Mouse (Mus musculus) embryonic facial prominence, embryonic 11.5 days (tissue): ENCODE results near the gene E030018B13Rik. TPM values are rescaled to one million over a fixed set of nuclear protein-coding genes. Genes with fewer than 3 reads are reported as not detected.

Source experiments
- ATAC-seq: fragments of 200-750 bp; cut with Nextera tagmentation; replicated peaks from 2 replicates; pipeline ENCODE4 v1.8.0; 2017; ENCODE audit warnings: low read depth; ENCODE audit not compliant: insufficient number of reproducible peaks, low FRiP score, low TSS enrichment
- DNase-seq: peaks from one replicate; pipeline ENCODE4 v3.0.0-alpha.2; 2015; ENCODE audit warnings: low spot score
- H3K27ac ChIP-seq: fragments of 300-500 bp; sonication (generic); replicated peaks from 2 replicates; pipeline ENCODE4 v1.5.1; 2014; ENCODE audit warnings: mild to moderate bottlenecking, low read depth, low read length, control low read depth
- H3K27me3 ChIP-seq: fragments of 300-500 bp; sonication (generic); 2 replicates; pipeline ENCODE4 v1.6.1; 2014; ENCODE audit warnings: mild to moderate bottlenecking, low read length, moderate library complexity, mixed read lengths; ENCODE audit not compliant: control insufficient read depth, insufficient read depth
- H3K36me3 ChIP-seq: fragments of 300-500 bp; sonication (generic); replicated peaks from 2 replicates; pipeline ENCODE4 v1.6.1; 2014; ENCODE audit warnings: low read depth, mild to moderate bottlenecking, low read length, moderate library complexity, mixed read lengths; ENCODE audit not compliant: control insufficient read depth, insufficient read depth
- H3K4me1 ChIP-seq: fragments of 300-500 bp; sonication (generic); 2 replicates; pipeline ENCODE4 v1.6.1; 2014; ENCODE audit warnings: low read length, mixed read lengths; ENCODE audit not compliant: control insufficient read depth, insufficient read depth
- H3K4me2 ChIP-seq: fragments of 300-500 bp; sonication (generic); 2 replicates; pipeline ENCODE4 v1.6.1; 2014; ENCODE audit warnings: low read depth, mild to moderate bottlenecking, control low read depth, low read length, moderate library complexity
- H3K4me3 ChIP-seq: fragments of 300-500 bp; sonication (generic); 2 replicates; pipeline ENCODE4 v1.5.1; 2014; ENCODE audit warnings: low read depth, low read length, control low read depth
- H3K9ac ChIP-seq: fragments of 300-500 bp; sonication (generic); replicated peaks from 2 replicates; pipeline ENCODE4 v1.6.1; 2014; ENCODE audit warnings: mild to moderate bottlenecking, control low read depth, low read length
- H3K9me3 ChIP-seq: fragments of 300-500 bp; sonication (generic); replicated peaks from 2 replicates; pipeline ENCODE4 v1.6.1; 2016; ENCODE audit warnings: mild to moderate bottlenecking, low read length, inconsistent platforms, mixed read lengths; ENCODE audit not compliant: control insufficient read depth
- whole genome bisulfite sequencing: fragments of 180-500 bp; shearing (Covaris S2); extraction: QIAGEN DNeasy Blood & Tissue Kit; methylation state at CpG from one replicate; pipeline ENCODE4 v1.1.7; 2014; 5-methylcytosine and 5-hydroxymethylcytosine counted together
- polyA plus RNA-seq: library from polyadenylated mRNA; unstranded; fragments of >200 nt; fragmentation: Nextera tagmentation; extraction: Ambion mirVana; gene quantifications from 2 replicates; pipeline ENCODE4 v1.2.1, GENCODE M21; 2014

E030018B13Rik gene
- polyA plus RNA-seq, 1 experiment from 2014 or later: not detected

GRCm38 (mm10) chr7:63893729-63894128 is 22.9 kb upstream of the E030018B13Rik start:
- H3K9me3 ChIP-seq: no peaks in the 10 kb centered on the region
- no peak overlapping the region for H3K27ac ChIP-seq
- H3K4me2 ChIP-seq: no peak overlapping the region
- DNase-seq: no peak
- no peaks in the 10 kb centered on the region for H3K36me3 ChIP-seq
- H3K4me1 ChIP-seq: no peaks in the 10 kb centered on the region
- 67% methylated on average over 4 of the region's 4 CpGs for WGBS
- ATAC-seq: no peak
- no peak overlapping the region for H3K4me3 ChIP-seq
- no peak overlapping the region for H3K9ac ChIP-seq
- H3K27me3 ChIP-seq: no peaks in the 10 kb centered on the region

GRCm38 (mm10) chr7:63894662-63895061 is 22.0 kb upstream of the E030018B13Rik start:
- H3K4me2 ChIP-seq: no peak overlapping the region
- no peak overlapping the region for H3K9ac ChIP-seq
- no peaks in the 10 kb centered on the region for H3K4me1 ChIP-seq
- no peak for DNase-seq
- H3K36me3 ChIP-seq: no peaks in the 10 kb centered on the region
- H3K27me3 ChIP-seq: no peaks in the 10 kb centered on the region
- no peak overlapping the region for H3K27ac ChIP-seq
- ATAC-seq: no peak
- WGBS: 76% methylated on average over 4 of the region's 4 CpGs
- no peaks in the 10 kb centered on the region for H3K9me3 ChIP-seq
- no peak overlapping the region for H3K4me3 ChIP-seq

- Histone ChIP-seq H3K9me3 (no peaks in the 10 kb centered on the region), H3K4me3 (no peak overlapping the region), H3K27ac (no peak overlapping the region), H3K4me1 (no peaks in the 10 kb centered on the region), H3K27me3 (no peaks in the 10 kb centered on the region), H3K9ac (no peak overlapping the region), H3K4me2 (no peak overlapping the region), H3K36me3 (no peaks in the 10 kb centered on the region)
- ATAC-seq: no peak
- 88% methylated on average over 3 of the region's 3 CpGs for WGBS
- DNase-seq: no peak
These were observed 21.4 kb upstream of the E030018B13Rik start for GRCm38 (mm10) chr7:63895223-63895622.

GRCm38 (mm10) chr7:63896276-63896967 is 20.2 kb upstream of the E030018B13Rik start:
- Histone ChIP-seq H3K9me3 (no peaks in the 10 kb centered on the region), H3K36me3 (no peaks in the 10 kb centered on the region), H3K4me2 (peak overlapping the region; percentile 67), H3K4me3 (peak overlapping the region; percentile 17; the same call in 1 of the 2 replicates), H3K27ac (no peak overlapping the region), H3K9ac (peak overlapping the region; percentile 48), H3K27me3 (no peaks in the 10 kb centered on the region), H3K4me1 (no peaks in the 10 kb centered on the region)
- peak; percentile 40 for ATAC-seq
- DNase-seq: no peak
- 18% methylated on average over 16 of the region's 17 CpGs for WGBS

- Histone ChIP-seq H3K27ac (no peak overlapping the region), H3K27me3 (no peaks in the 10 kb centered on the region), H3K4me3 (peak overlapping the region; percentile 22), H3K9ac (peak overlapping the region; percentile 48), H3K4me1 (no peaks in the 10 kb centered on the region), H3K9me3 (no peaks in the 10 kb centered on the region), H3K36me3 (no peaks in the 10 kb centered on the region), H3K4me2 (peak overlapping the region; percentile 67)
- DNase-seq: peak; percentile 85
- peak; percentile 85 for ATAC-seq
- under 1% methylated on average over 22 of the region's 22 CpGs for WGBS
These were observed 19.6 kb upstream of the E030018B13Rik start for GRCm38 (mm10) chr7:63896968-63897468.

GRCm38 (mm10) chr7:63897655-63898054 is 19.0 kb upstream of the E030018B13Rik start:
- H3K36me3 ChIP-seq: no peaks in the 10 kb centered on the region
- DNase-seq: no peak
- H3K9me3 ChIP-seq: no peaks in the 10 kb centered on the region
- no peak overlapping the region for H3K27ac ChIP-seq
- no peak overlapping the region for H3K9ac ChIP-seq
- WGBS: 49% methylated on average over 3 of the region's 3 CpGs
- H3K27me3 ChIP-seq: no peaks in the 10 kb centered on the region
- H3K4me2 ChIP-seq: no peak overlapping the region
- no peak overlapping the region for H3K4me3 ChIP-seq
- H3K4me1 ChIP-seq: no peaks in the 10 kb centered on the region
- ATAC-seq: no peak

GRCm38 (mm10) chr7:63898201-63898600 is 18.5 kb upstream of the E030018B13Rik start:
- H3K4me1 ChIP-seq: no peaks in the 10 kb centered on the region
- ATAC-seq (no peak), DNase-seq (no peak)
- H3K4me2 ChIP-seq: no peak overlapping the region
- no peaks in the 10 kb centered on the region for H3K27me3 ChIP-seq
- no peaks in the 10 kb centered on the region for H3K9me3 ChIP-seq
- 88% methylated on average over 6 of the region's 6 CpGs for WGBS
- H3K27ac ChIP-seq: no peak overlapping the region
- H3K4me3 ChIP-seq: no peak overlapping the region
- no peak overlapping the region for H3K9ac ChIP-seq
- H3K36me3 ChIP-seq: no peaks in the 10 kb centered on the region

- no peak overlapping the region for H3K9ac ChIP-seq
- no peaks in the 10 kb centered on the region for H3K36me3 ChIP-seq
- H3K4me3 ChIP-seq: no peak overlapping the region
- H3K4me2 ChIP-seq: no peak overlapping the region
- no peaks in the 10 kb centered on the region for H3K9me3 ChIP-seq
- DNase-seq (no peak), ATAC-seq (no peak)
- no peaks in the 10 kb centered on the region for H3K27me3 ChIP-seq
- WGBS: 88% methylated on average over 8 of the region's 8 CpGs
- H3K4me1 ChIP-seq: no peaks in the 10 kb centered on the region
- no peak overlapping the region for H3K27ac ChIP-seq
These were observed 16.7 kb upstream of the E030018B13Rik start for GRCm38 (mm10) chr7:63899925-63900324.
